Mouse (Mus musculus) limb, embryonic 14.5 days (tissue): Measurements from ENCODE around the gene Rfx2. TPM values are rescaled to one million over a fixed set of nuclear protein-coding genes. Genes with fewer than 3 reads are reported as not detected.

ENCODE experiments used
- ATAC-seq: fragments of 200-750 bp; cut with Nextera tagmentation; 2 replicates; pipeline ENCODE4 v1.8.0; 2017; ENCODE audit warnings: low read depth, moderate number of reproducible peaks, moderate TSS enrichment; ENCODE audit not compliant: low FRiP score
- DNase-seq: peaks from one replicate; pipeline ENCODE4 v3.0.0-alpha.2; 2015; ENCODE audit warnings: low spot score
- H3K27ac ChIP-seq: fragments of 300-500 bp; sonication (generic); replicated peaks from 2 replicates; pipeline ENCODE4 v1.5.1; 2014; ENCODE audit warnings: low read depth, mild to moderate bottlenecking, low read length, moderate library complexity, mixed read lengths
- H3K27me3 ChIP-seq: fragments of 300-500 bp; sonication (generic); 2 replicates; pipeline ENCODE4 v1.6.1; 2014; ENCODE audit warnings: low read length, mixed read lengths; ENCODE audit not compliant: control insufficient read depth, insufficient read depth
- H3K36me3 ChIP-seq: fragments of 300-500 bp; sonication (generic); 2 replicates; pipeline ENCODE4 v1.6.1; 2014; ENCODE audit warnings: mild to moderate bottlenecking, low read length, moderate library complexity, mixed read lengths; ENCODE audit not compliant: control insufficient read depth, insufficient read depth
- H3K4me1 ChIP-seq: fragments of 300-500 bp; sonication (generic); 2 replicates; pipeline ENCODE4 v1.6.1; 2014; ENCODE audit warnings: antibody characterized with exemption, low read length, mixed read lengths; ENCODE audit not compliant: control insufficient read depth, insufficient read depth
- H3K4me2 ChIP-seq: fragments of 300-500 bp; sonication (generic); replicated peaks from 2 replicates; pipeline ENCODE4 v1.6.1; 2014; ENCODE audit warnings: low read depth, mild to moderate bottlenecking, low read length, moderate library complexity; ENCODE audit not compliant: severe bottlenecking
- H3K4me3 ChIP-seq: fragments of 300-500 bp; sonication (generic); replicated peaks from 2 replicates; pipeline ENCODE4 v1.5.1; 2014; ENCODE audit warnings: low read length
- H3K9ac ChIP-seq: fragments of 300-500 bp; sonication (generic); 2 replicates; pipeline ENCODE4 v1.6.1; 2014; ENCODE audit warnings: mild to moderate bottlenecking, low read depth, low read length, moderate library complexity; ENCODE audit not compliant: severe bottlenecking
- H3K9me3 ChIP-seq: fragments of 300-500 bp; sonication (generic); 2 replicates; pipeline ENCODE4 v1.6.1; 2016; ENCODE audit warnings: low read length; ENCODE audit not compliant: control insufficient read depth
- POLR2A ChIP-seq: fragments of 200-500 bp; IDR thresholded peaks from 2 replicates; pipeline ENCODE4 v1.8.0; 2012; ENCODE audit warnings: inconsistent platforms, mild to moderate bottlenecking, moderate library complexity, borderline replicate concordance; ENCODE audit not compliant: insufficient read depth, insufficient read length; ENCODE audit errors: extremely low read depth
- WGBS: fragments of 180-500 bp; shearing (Covaris S2); extraction: QIAGEN DNeasy Blood & Tissue Kit; methylation state at CpG from one replicate; pipeline ENCODE4 v1.1.7; 2014; 5-methylcytosine and 5-hydroxymethylcytosine counted together
- polyA plus RNA-seq, 2 experiments: library from polyadenylated mRNA; depleted of rRNA in 1 of 2; stranded (reverse) in 1 of 2; unstranded in 1 of 2; fragments of >200 nt; fragmentation: Nextera tagmentation in 1 of 2; extraction: Ambion mirVana in 1 of 2; gene quantifications; 2 replicates each; pipeline versions ENCODE4 v1.2.1 to v1.2.3; 2012 to 2014

The Rfx2 gene
- polyA plus RNA-seq, 2 experiments, result 4.2 to 8.2 TPM

- no peak for TF ChIP-seq POLR2A
- DNase-seq (no peak), ATAC-seq (no peak)
- H3K36me3 ChIP-seq, result no peaks in the 10 kb centered on the region
- H3K4me1 ChIP-seq, result peaks cover 7% of the 10 kb centered on the region; the same call in 1 of the 2 replicates
- no peak overlapping the region for H3K9ac ChIP-seq
- H3K27ac ChIP-seq, result no peak overlapping the region
- H3K4me3 ChIP-seq, result no peak overlapping the region
- H3K4me2 ChIP-seq, result no peak overlapping the region
- no peaks in the 10 kb centered on the region for H3K27me3 ChIP-seq
- no peaks in the 10 kb centered on the region for H3K9me3 ChIP-seq
- WGBS, result 36% methylated on average over 3 of the region's 3 CpGs
Observed at GRCm38 (mm10) chr17:56861197-56861596, 30.4 kb upstream of the Rfx2 start.

GRCm38 (mm10) chr17:56858922-56859321 is 28.1 kb upstream of the Rfx2 start:
- no peak overlapping the region for H3K27ac ChIP-seq
- no peak for ATAC-seq
- H3K9ac ChIP-seq, result no peak overlapping the region

GRCm38 (mm10) chr17:56858216-56858615 is 27.4 kb upstream of the Rfx2 start:
- no peaks in the 10 kb centered on the region for H3K9me3 ChIP-seq

More at GRCm38 (mm10) chr17:56858922-56859321, 28.1 kb upstream of the Rfx2 start:
- 0 out of 2 replicates have a peak, but pooled peaks cover 4% of the 10 kb centered on the region for H3K4me1 ChIP-seq
- 50% methylated on average over 7 of the region's 7 CpGs for WGBS
- H3K9me3 ChIP-seq, result no peaks in the 10 kb centered on the region
- H3K36me3 ChIP-seq, result no peaks in the 10 kb centered on the region
- no peak for TF ChIP-seq POLR2A
- no peak overlapping the region for H3K4me3 ChIP-seq
- no peak overlapping the region for H3K4me2 ChIP-seq
- no peak for DNase-seq
- no peaks in the 10 kb centered on the region for H3K27me3 ChIP-seq

GRCm38 (mm10) chr17:56855421-56855820 is 24.6 kb upstream of the Rfx2 start:
- Histone ChIP-seq H3K27me3 (no peaks in the 10 kb centered on the region), H3K4me2 (no peak overlapping the region), H3K27ac (no peak overlapping the region), H3K36me3 (no peaks in the 10 kb centered on the region), H3K9ac (no peak overlapping the region), H3K9me3 (no peaks in the 10 kb centered on the region), H3K4me1 (0 out of 2 replicates have a peak, but pooled peaks cover 4% of the 10 kb centered on the region), H3K4me3 (no peak overlapping the region)
- WGBS, result 80% methylated on average over 3 of the region's 3 CpGs
- ATAC-seq (no peak), DNase-seq (no peak)
- TF ChIP-seq POLR2A, result no peak

More at GRCm38 (mm10) chr17:56858216-56858615, 27.4 kb upstream of the Rfx2 start:
- DNase-seq (peak; percentile 21), ATAC-seq (no peak)
- WGBS, result 56% methylated on average over 4 of the region's 4 CpGs
- H3K9ac ChIP-seq, result no peak overlapping the region
- no peak overlapping the region for H3K4me3 ChIP-seq
- H3K4me1 ChIP-seq, result 0 out of 2 replicates have a peak, but pooled peaks cover 4% of the 10 kb centered on the region
- H3K27me3 ChIP-seq, result no peaks in the 10 kb centered on the region
- no peaks in the 10 kb centered on the region for H3K36me3 ChIP-seq
- no peak overlapping the region for H3K27ac ChIP-seq
- TF ChIP-seq POLR2A, result no peak
- H3K4me2 ChIP-seq, result no peak overlapping the region

GRCm38 (mm10) chr17:56851167-56851566 is 20.4 kb upstream of the Rfx2 start:
- no peak for TF ChIP-seq POLR2A
- Histone ChIP-seq H3K27ac (no peak overlapping the region), H3K9me3 (no peaks in the 10 kb centered on the region), H3K27me3 (no peaks in the 10 kb centered on the region), H3K36me3 (no peaks in the 10 kb centered on the region), H3K4me1 (no peaks in the 10 kb centered on the region), H3K4me3 (no peak overlapping the region), H3K9ac (no peak overlapping the region), H3K4me2 (no peak overlapping the region)
- 68% methylated on average over 3 of the region's 3 CpGs for WGBS
- ATAC-seq (no peak), DNase-seq (no peak)

- Histone ChIP-seq H3K9ac (no peak overlapping the region), H3K4me3 (no peak overlapping the region), H3K27me3 (no peaks in the 10 kb centered on the region), H3K4me1 (no peaks in the 10 kb centered on the region), H3K4me2 (no peak overlapping the region), H3K27ac (no peak overlapping the region), H3K36me3 (no peaks in the 10 kb centered on the region), H3K9me3 (no peaks in the 10 kb centered on the region)
- ATAC-seq (no peak), DNase-seq (no peak)
- TF ChIP-seq POLR2A, result no peak
- 82% methylated on average over 13 of the region's 13 CpGs for WGBS
Observed at GRCm38 (mm10) chr17:56849710-56850109, 18.9 kb upstream of the Rfx2 start.
